Mouse (Mus musculus) stomach, postnatal 0 days (tissue): Measurements from ENCODE around the gene Tbxa2r.

ENCODE experiments used
- CTCF ChIP-seq: IDR thresholded peaks from 2 replicates; pipeline ENCODE4 v1.5.1; 2016; ENCODE audit warnings: antibody characterized with exemption, low read depth, mild to moderate bottlenecking, moderate library complexity
- EP300 ChIP-seq: optimal IDR thresholded peaks from 2 replicates; pipeline ENCODE3; 2016; ENCODE audit warnings: antibody characterized with exemption

GRCm38 (mm10) chr10:81285694-81286450 lies 42.7 kb upstream of the Tbxa2r start:
- TF ChIP-seq CTCF (0 out of 2 replicates have a peak, but pooled peaks have one; percentile 3), EP300 (peak; percentile 87)
